Mouse (Mus musculus) CH12.LX (cell line): ENCODE data around the gene Clptm1l. TPM values are rescaled to one million over a fixed set of nuclear protein-coding genes. Genes with fewer than 3 reads are reported as not detected.

Experiments
- DNase-seq: peaks from one replicate; pipeline ENCODE4 v3.0.0-alpha.2; 2013; ENCODE audit errors: extremely low read depth
- H3K27ac ChIP-seq: 2 replicates; pipeline ENCODE4 v1.5.1; 2012; ENCODE audit warnings: low read depth, mild to moderate bottlenecking, control low read depth, moderate library complexity; ENCODE audit not compliant: insufficient read depth
- H3K27me3 ChIP-seq: replicated peaks from 2 replicates; pipeline ENCODE3; 2012; ENCODE audit warnings: inconsistent platforms
- H3K36me3 ChIP-seq, 2 experiments: replicated peaks in 1 of 2; 2 replicates each; pipeline versions ENCODE3 to v1.6.1; 2012; ENCODE audit warnings: inconsistent platforms in 1 of 2, low read length in 1 of 2, mild to moderate bottlenecking in 1 of 2, mixed read lengths in 1 of 2, moderate library complexity in 1 of 2; ENCODE audit not compliant: control insufficient read depth in 1 of 2, insufficient read depth in 1 of 2
- H3K4me1 ChIP-seq, 2 experiments: 2 replicates each; pipeline ENCODE4 v1.6.1; 2012; ENCODE audit warnings: inconsistent platforms in 1 of 2, moderate library complexity in 1 of 2; ENCODE audit not compliant: insufficient read depth in 2 of 2, control insufficient read depth in 1 of 2
- H3K4me2 ChIP-seq: 2 replicates; pipeline ENCODE4 v1.6.1; 2012; ENCODE audit warnings: low read depth, mild to moderate bottlenecking, control low read depth; ENCODE audit not compliant: poor library complexity, insufficient read depth, severe bottlenecking
- H3K4me3 ChIP-seq, 3 experiments: fragments of 150-350 bp in 1 of 3; sonication (generic) in 1 of 3; replicated peaks in 1 of 3; 2 replicates each; pipeline versions ENCODE3 to v1.5.1; 2011 to 2012; ENCODE audit warnings: low read depth in 2 of 3, low read length in 2 of 3, mild to moderate bottlenecking in 2 of 3, moderate library complexity in 2 of 3, control low read depth in 1 of 3, improper control_type of control experiment in 1 of 3, inconsistent platforms in 1 of 3, mixed read lengths in 1 of 3; ENCODE audit not compliant: poor library complexity in 1 of 3
- H3K79me2 ChIP-seq: replicated peaks from 2 replicates; pipeline ENCODE4 v1.6.1; 2012; ENCODE audit warnings: mild to moderate bottlenecking, moderate library complexity; ENCODE audit not compliant: control insufficient read depth, poor library complexity, insufficient read depth, severe bottlenecking; ENCODE audit errors: extremely low read depth
- H3K9ac ChIP-seq: 2 replicates; pipeline ENCODE4 v1.6.1; 2012; ENCODE audit warnings: low read depth, mild to moderate bottlenecking, control low read depth, moderate library complexity; ENCODE audit not compliant: insufficient read depth
- H3K9me3 ChIP-seq: replicated peaks from 2 replicates; pipeline ENCODE3; 2012; ENCODE audit warnings: low read length, inconsistent platforms, mixed read lengths
- CTCF ChIP-seq, 2 experiments: IDR thresholded peaks in 1 of 2; conservative IDR thresholded peaks in 1 of 2; 2 replicates each; pipeline ENCODE4 v1.5.1; 2011 to 2012; ENCODE audit warnings: low read depth in 2 of 2, low read length in 2 of 2, improper control_type of control experiment in 1 of 2, inconsistent platforms in 1 of 2, mild to moderate bottlenecking in 1 of 2, moderate library complexity in 1 of 2
- ELF1 ChIP-seq: IDR thresholded peaks from 2 replicates; pipeline ENCODE4 v1.6.1; 2014; ENCODE audit warnings: low read depth, mild to moderate bottlenecking, inconsistent platforms, low read length, improper control_type of control experiment
- IRF4 ChIP-seq: IDR thresholded peaks from 2 replicates; pipeline ENCODE4 v1.6.1; 2014; ENCODE audit warnings: low read depth, mild to moderate bottlenecking, inconsistent platforms, low read length, improper control_type of control experiment
- KAT2A ChIP-seq: IDR thresholded peaks from 2 replicates; pipeline ENCODE4 v1.6.1; 2012; ENCODE audit warnings: low read length, improper control_type of control experiment, inconsistent platforms; ENCODE audit not compliant: insufficient replicate concordance
- MAX ChIP-seq: IDR thresholded peaks from 2 replicates; pipeline ENCODE4 v1.6.1; 2011; ENCODE audit warnings: low read length, improper control_type of control experiment
- MAZ ChIP-seq: IDR thresholded peaks from 2 replicates; pipeline ENCODE4 v1.6.1; 2012; ENCODE audit warnings: low read depth, mild to moderate bottlenecking, inconsistent platforms, low read length, improper control_type of control experiment, moderate library complexity
- RCOR1 ChIP-seq: conservative IDR thresholded peaks from 2 replicates; pipeline ENCODE4 v1.6.1; 2012; ENCODE audit warnings: low read depth, mild to moderate bottlenecking, inconsistent platforms, low read length, improper control_type of control experiment
- TCF12 ChIP-seq: IDR thresholded peaks from 2 replicates; pipeline ENCODE4 v1.6.1; 2014; ENCODE audit warnings: low read depth, mild to moderate bottlenecking, inconsistent platforms, low read length, improper control_type of control experiment
- ZKSCAN1 ChIP-seq: IDR thresholded peaks from 2 replicates; pipeline ENCODE4 v1.6.1; 2012; ENCODE audit warnings: low read depth, inconsistent platforms, low read length, improper control_type of control experiment, borderline replicate concordance
- dilution Hi-C: fragments of 300-500 bp; cut with MboI; formaldehyde crosslinking; loops from 2 replicates; pipeline ENCODE4 v1.14.3; 2020; ENCODE audit warnings: low sequenced_read_pairs; ENCODE audit not compliant: extremely low pct_unique_long_range_greater_than_20kb, extremely low pct_ligation_motif_present
- in situ Hi-C: fragments of 300-500 bp; cut with MboI; formaldehyde crosslinking; loops from 3 replicates; pipeline ENCODE4 v1.14.3; 2019; ENCODE audit warnings: low sequenced_read_pairs, low pct_ligation_motif_present, low pct_unique_long_range_greater_than_20kb, mixed read lengths
- polyA plus RNA-seq: library from polyadenylated mRNA; unstranded; fragments of >175 nt; gene quantifications from 2 replicates; pipeline ENCODE4 v1.2.1, GENCODE M21; 2012; ENCODE audit warnings: low read depth; ENCODE audit not compliant: insufficient read length
- total RNA-seq, 2 experiments: library from RNA; depleted of rRNA; stranded (reverse); fragments of 300-350 nt in 1 of 2; fragments of >200 nt in 1 of 2; gene quantifications; 2 replicates each; pipeline ENCODE4 v1.2.3; 2012 to 2014

Clptm1l gene
- total and polyA plus RNA-seq, 3 experiments = 112 to 219 (median 143) TPM

DNA sequence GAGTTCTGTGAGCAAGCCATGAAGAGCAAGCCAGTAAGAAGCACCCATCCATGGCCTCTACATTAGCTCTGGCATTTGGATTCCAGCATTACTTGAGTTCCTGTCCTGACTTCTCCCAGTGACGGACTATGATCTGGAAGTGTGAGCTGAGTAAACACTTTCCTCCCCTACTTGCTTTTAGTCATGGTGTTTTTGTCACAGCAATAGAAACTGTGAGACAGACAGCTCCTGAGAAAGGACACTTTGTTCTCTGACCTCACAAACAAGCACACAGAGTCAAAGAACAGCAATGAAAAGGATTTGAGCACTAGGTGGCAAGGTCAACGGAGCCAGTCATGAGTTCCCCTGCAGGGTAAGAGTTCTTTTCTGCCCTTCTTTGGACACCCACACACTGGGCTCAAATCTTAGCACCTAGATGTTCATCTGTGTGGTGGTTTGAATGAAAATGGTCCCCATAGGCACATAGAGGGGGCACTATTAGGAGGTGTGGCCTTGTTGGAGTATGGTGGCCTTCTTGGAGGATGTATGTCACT lies 56.4 kb downstream of the Clptm1l start:
- H3K4me3 ChIP-seq = no peak overlapping the region
- TF ChIP-seq CTCF (conservative IDR thresholded peaks at IDR 0.05 in 1 of 2, IDR thresholded peaks at IDR 0.05 in 1 of 2; ENCODE audit: low read depth in 2 of 2, low read length in 2 of 2) = no peak
- TF ChIP-seq MAZ = no peak
- no peak for TF ChIP-seq RCOR1
- TF ChIP-seq KAT2A = no peak
- TF ChIP-seq IRF4 = no peak
- no peak for TF ChIP-seq TCF12
- TF ChIP-seq MAX = no peak
- no peak for TF ChIP-seq ELF1
- TF ChIP-seq ZKSCAN1 = no peak
- no peak overlapping the region for H3K9ac ChIP-seq
- no peak for DNase-seq
- no peak overlapping the region for H3K4me2 ChIP-seq
- H3K27ac ChIP-seq = no peak overlapping the region
- dilution Hi-C loops = no loop called here
- H3K79me2 ChIP-seq = no peaks in the 10 kb centered on the region
- peaks cover 3% of the 10 kb centered on the region for H3K9me3 ChIP-seq
- no peaks in the 10 kb centered on the region for H3K4me1 ChIP-seq
- H3K36me3 ChIP-seq = no peaks in the 10 kb centered on the region
- H3K27me3 ChIP-seq = peaks cover 57% of the 10 kb centered on the region
- in situ Hi-C loops = no loop called here

Other genes starting within 250 kb of the Clptm1l start
- gene Lpcat1, start 136.8 kb upstream of the Clptm1l start, total RNA-seq (2012; rRNA removed) = 22.6 and 24.4 TPM in 2 replicates
- gene Lpcat1, start 136.8 kb upstream of the Clptm1l start, total RNA-seq (2014; rRNA removed) = 36.2 and 40.4 TPM in 2 replicates
- gene Lpcat1, start 136.8 kb upstream of the Clptm1l start, polyA plus RNA-seq = 33.2 and 36.9 TPM in 2 replicates
- not detected in 2 replicates for gene Slc6a3, start 67.3 kb upstream of the Clptm1l start, total RNA-seq (2012; rRNA removed)
- not detected in 2 replicates for gene Slc6a3, start 67.3 kb upstream of the Clptm1l start, total RNA-seq (2014; rRNA removed)
- not detected in 2 replicates for gene Slc6a3, start 67.3 kb upstream of the Clptm1l start, polyA plus RNA-seq
- gene Tert, start 22.9 kb downstream of the Clptm1l start, total RNA-seq (2012; rRNA removed) = 9.1 and 9.8 TPM in 2 replicates
- 3.8 and 5.6 TPM in 2 replicates for gene Tert, start 22.9 kb downstream of the Clptm1l start, total RNA-seq (2014; rRNA removed)
- gene Tert, start 22.9 kb downstream of the Clptm1l start, polyA plus RNA-seq = 5.8 and 9.3 TPM in 2 replicates
- gene Slc6a18, start 74.0 kb downstream of the Clptm1l start, total RNA-seq (2012; rRNA removed) = not detected in 2 replicates
- gene Slc6a18, start 74.0 kb downstream of the Clptm1l start, total RNA-seq (2014; rRNA removed) = not detected in 2 replicates
- not detected in 2 replicates for gene Slc6a18, start 74.0 kb downstream of the Clptm1l start, polyA plus RNA-seq
- gene Slc6a19, start 100.9 kb downstream of the Clptm1l start, total RNA-seq (2012; rRNA removed) = 0.13 TPM in 1 of 2 replicates, not detected in the other
- not detected in 2 replicates for gene Slc6a19, start 100.9 kb downstream of the Clptm1l start, total RNA-seq (2014; rRNA removed)
- 0.13 TPM in 1 of 2 replicates, not detected in the other for gene Slc6a19, start 100.9 kb downstream of the Clptm1l start, polyA plus RNA-seq
- gene Slc12a7, start 129.1 kb downstream of the Clptm1l start, total RNA-seq (2012; rRNA removed) = 2.5 and 2.6 TPM in 2 replicates
- 0.92 and 1.0 TPM in 2 replicates for gene Slc12a7, start 129.1 kb downstream of the Clptm1l start, total RNA-seq (2014; rRNA removed)
- gene Slc12a7, start 129.1 kb downstream of the Clptm1l start, polyA plus RNA-seq = 2.6 and 5.8 TPM in 2 replicates
- gene Nkd2, start 243.6 kb downstream of the Clptm1l start, total RNA-seq (2012; rRNA removed) = not detected in 2 replicates
- gene Nkd2, start 243.6 kb downstream of the Clptm1l start, total RNA-seq (2014; rRNA removed) = not detected in 2 replicates
- not detected in 2 replicates for gene Nkd2, start 243.6 kb downstream of the Clptm1l start, polyA plus RNA-seq